Mouse (Mus musculus) heart, adult 11 months (tissue): ENCODE results near the gene Drc3.
A peak's percentile ranks its signal among the peaks of the same experiment; 100 is the strongest.

Experiments
- DNase-seq: peaks from one replicate; pipeline ENCODE4 v3.0.0; 2022

The Drc3 gene

GRCm38 (mm10) chr11:60338291-60338690 is 14.8 kb upstream of the Drc3 start:
- no peak for DNase-seq

- no peak for DNase-seq
Measured at GRCm38 (mm10) chr11:60339361-60339760, 13.8 kb upstream of the Drc3 start.

GRCm38 (mm10) chr11:60345868-60346267 is 7.3 kb upstream of the Drc3 start:
- DNase-seq, result no peak

- no peak for DNase-seq
Measured at GRCm38 (mm10) chr11:60346537-60346936, 6.6 kb upstream of the Drc3 start.

- DNase-seq, result no peak
Measured at GRCm38 (mm10) chr11:60351388-60351787, 1.7 kb upstream of the Drc3 start.

- peak; percentile 97 for DNase-seq
Measured at GRCm38 (mm10) chr11:60351925-60352371, 1.2 kb upstream of the Drc3 start.

GRCm38 (mm10) chr11:60355952-60356351 is 2.8 kb downstream of the Drc3 start:
- no peak for DNase-seq

- DNase-seq, result no peak
Measured at GRCm38 (mm10) chr11:60357116-60357515, 4.0 kb downstream of the Drc3 start.

- peak; percentile 94 for DNase-seq
Measured at GRCm38 (mm10) chr11:60358548-60358947, 5.4 kb downstream of the Drc3 start.

GRCm38 (mm10) chr11:60359138-60359537 is 6.0 kb downstream of the Drc3 start:
- DNase-seq, result peak; percentile 88

- DNase-seq, result peak; percentile 91
Measured at GRCm38 (mm10) chr11:60359936-60360335, 6.8 kb downstream of the Drc3 start.

- DNase-seq, result peak; percentile 98
Measured at GRCm38 (mm10) chr11:60360631-60361201, 7.6 kb downstream of the Drc3 start.

- DNase-seq, result no peak
Measured at GRCm38 (mm10) chr11:60366239-60367019, 13.3 kb downstream of the Drc3 start.

- no peak for DNase-seq
Measured at GRCm38 (mm10) chr11:60367256-60367655, 14.1 kb downstream of the Drc3 start.

GRCm38 (mm10) chr11:60368909-60369308 is 15.8 kb downstream of the Drc3 start:
- DNase-seq, result no peak

- no peak for DNase-seq
Measured at GRCm38 (mm10) chr11:60369448-60369847, 16.3 kb downstream of the Drc3 start.

GRCm38 (mm10) chr11:60370431-60370830 is 17.3 kb downstream of the Drc3 start:
- DNase-seq, result no peak

- no peak for DNase-seq
Measured at GRCm38 (mm10) chr11:60374481-60374880, 21.4 kb downstream of the Drc3 start.

GRCm38 (mm10) chr11:60383518-60383917 is 30.4 kb downstream of the Drc3 start:
- DNase-seq, result no peak

- no peak for DNase-seq
Measured at GRCm38 (mm10) chr11:60384762-60385421, 31.8 kb downstream of the Drc3 start.

GRCm38 (mm10) chr11:60385946-60386345 is 32.8 kb downstream of the Drc3 start:
- no peak for DNase-seq

- no peak for DNase-seq
Measured at GRCm38 (mm10) chr11:60387944-60388343, 34.8 kb downstream of the Drc3 start.

GRCm38 (mm10) chr11:60391346-60391745 is 38.2 kb downstream of the Drc3 start:
- no peak for DNase-seq

- no peak for DNase-seq
Measured at GRCm38 (mm10) chr11:60396546-60396945, 43.4 kb downstream of the Drc3 start.
